Mouse (Mus musculus): ENCODE results near the gene Kbtbd12. TPM values are rescaled to one million over a fixed set of nuclear protein-coding genes. Genes with fewer than 3 reads are reported as not detected.

Kbtbd12 gene
- polyA plus RNA-seq, 1 experiment = not detected

GRCm38 (mm10) chr6:88544241-88544640 is 93.5 kb downstream of the Kbtbd12 start:
- TF ChIP-seq GATA1 (IDR thresholded peaks at IDR 0.05; ENCODE audit: low read length) = no peak

- no peak for TF ChIP-seq GATA1 (IDR thresholded peaks at IDR 0.05; ENCODE audit: low read length)
Measured at GRCm38 (mm10) chr6:88540093-88540755, 97.5 kb downstream of the Kbtbd12 start.

GRCm38 (mm10) chr6:88530306-88530705 is 107.4 kb downstream of the Kbtbd12 start:
- no peak for TF ChIP-seq GATA1 (IDR thresholded peaks at IDR 0.05; ENCODE audit: low read length)

GRCm38 (mm10) chr6:88524056-88524455 is 113.7 kb downstream of the Kbtbd12 start:
- no peak for TF ChIP-seq GATA1 (IDR thresholded peaks at IDR 0.05; ENCODE audit: low read length)

- no peak for TF ChIP-seq GATA1 (IDR thresholded peaks at IDR 0.05; ENCODE audit: low read length)
Measured at GRCm38 (mm10) chr6:88523451-88523850, 114.3 kb downstream of the Kbtbd12 start.

- no peak for TF ChIP-seq GATA1 (IDR thresholded peaks at IDR 0.05; ENCODE audit: low read length)
Measured at GRCm38 (mm10) chr6:88523043-88523442, 114.7 kb downstream of the Kbtbd12 start.

- TF ChIP-seq GATA1 (IDR thresholded peaks at IDR 0.05; ENCODE audit: low read length) = no peak
Measured at GRCm38 (mm10) chr6:88522606-88523005, 115.1 kb downstream of the Kbtbd12 start.

- TF ChIP-seq GATA1 (IDR thresholded peaks at IDR 0.05; ENCODE audit: low read length) = no peak
Measured at GRCm38 (mm10) chr6:88521821-88522220, 115.9 kb downstream of the Kbtbd12 start.

GRCm38 (mm10) chr6:88518404-88519263 is 119.1 kb downstream of the Kbtbd12 start, which contains the start of gene Sec61a1:
Gene Sec61a1, minus strand, starts transcription at chr6:88518905.
- TF ChIP-seq GATA1 (IDR thresholded peaks at IDR 0.05; ENCODE audit: low read length) = no peak

GRCm38 (mm10) chr6:88517701-88518403 is 119.9 kb downstream of the Kbtbd12 start:
- TF ChIP-seq GATA1 (IDR thresholded peaks at IDR 0.05; ENCODE audit: low read length) = no peak

GRCm38 (mm10) chr6:88516667-88517066 is 121.1 kb downstream of the Kbtbd12 start:
- no peak for TF ChIP-seq GATA1 (IDR thresholded peaks at IDR 0.05; ENCODE audit: low read length)

- TF ChIP-seq GATA1 (IDR thresholded peaks at IDR 0.05; ENCODE audit: low read length) = no peak
Measured at GRCm38 (mm10) chr6:88515971-88516370, 121.8 kb downstream of the Kbtbd12 start.

- TF ChIP-seq GATA1 (IDR thresholded peaks at IDR 0.05; ENCODE audit: low read length) = no peak
Measured at GRCm38 (mm10) chr6:88514546-88514945, 123.2 kb downstream of the Kbtbd12 start.

- TF ChIP-seq GATA1 (IDR thresholded peaks at IDR 0.05; ENCODE audit: low read length) = no peak
Measured at GRCm38 (mm10) chr6:88513984-88514383, 123.8 kb downstream of the Kbtbd12 start.

GRCm38 (mm10) chr6:88503044-88503443 is 134.7 kb downstream of the Kbtbd12 start:
- TF ChIP-seq GATA1 (IDR thresholded peaks at IDR 0.05; ENCODE audit: low read length) = no peak

All from G1E-ER4 (cell line).